Mouse (Mus musculus) heart, embryonic 12.5 days (tissue): ENCODE data around the gene Crtc1. TPM values are rescaled to one million over a fixed set of nuclear protein-coding genes. Genes with fewer than 3 reads are reported as not detected.

Source experiments
- ATAC-seq: fragments of 200-750 bp; cut with Nextera tagmentation; 2 replicates; pipeline ENCODE4 v1.8.0; 2017; ENCODE audit warnings: moderate TSS enrichment, moderate library complexity; ENCODE audit not compliant: insufficient number of reproducible peaks, low FRiP score
- H3K27ac ChIP-seq: fragments of 300-500 bp; sonication (generic); 2 replicates; pipeline ENCODE4 v1.5.1; 2016; ENCODE audit warnings: mild to moderate bottlenecking, moderate library complexity; ENCODE audit not compliant: poor library complexity, severe bottlenecking
- H3K27me3 ChIP-seq: fragments of 300-500 bp; sonication (generic); replicated peaks from 2 replicates; pipeline ENCODE4 v1.6.1; 2016; ENCODE audit warnings: mild to moderate bottlenecking, moderate library complexity
- H3K36me3 ChIP-seq: fragments of 300-500 bp; sonication (generic); 2 replicates; pipeline ENCODE4 v1.6.1; 2016; ENCODE audit warnings: mild to moderate bottlenecking, moderate library complexity
- H3K4me1 ChIP-seq: fragments of 300-500 bp; sonication (generic); replicated peaks from 2 replicates; pipeline ENCODE4 v1.6.1; 2016; ENCODE audit warnings: mild to moderate bottlenecking
- H3K4me2 ChIP-seq: fragments of 300-500 bp; sonication (generic); 2 replicates; pipeline ENCODE4 v1.6.1; 2016; ENCODE audit warnings: mild to moderate bottlenecking, moderate library complexity
- H3K4me3 ChIP-seq: fragments of 300-500 bp; sonication (generic); 2 replicates; pipeline ENCODE4 v1.5.1; 2016; ENCODE audit warnings: mild to moderate bottlenecking
- H3K9ac ChIP-seq: fragments of 300-500 bp; sonication (generic); 2 replicates; pipeline ENCODE4 v1.6.1; 2016; ENCODE audit warnings: mild to moderate bottlenecking, moderate library complexity
- H3K9me3 ChIP-seq: fragments of 300-500 bp; sonication (generic); replicated peaks from 2 replicates; pipeline ENCODE4 v1.6.1; 2016; ENCODE audit warnings: mild to moderate bottlenecking, moderate library complexity
- WGBS: fragments of 180-500 bp; shearing (Covaris S2); methylation state at CpG from one replicate; pipeline ENCODE4 v1.1.7; 2016; 5-methylcytosine and 5-hydroxymethylcytosine counted together
- polyA plus RNA-seq: library from polyadenylated mRNA; unstranded; fragments of >200 nt; fragmentation: Nextera tagmentation; extraction: Ambion mirVana; gene quantifications from 2 replicates; pipeline ENCODE4 v1.2.1, GENCODE M21; 2016

The Crtc1 gene
- polyA plus RNA-seq, 1 experiment from 2014 or later = 14.9 TPM

DNA sequence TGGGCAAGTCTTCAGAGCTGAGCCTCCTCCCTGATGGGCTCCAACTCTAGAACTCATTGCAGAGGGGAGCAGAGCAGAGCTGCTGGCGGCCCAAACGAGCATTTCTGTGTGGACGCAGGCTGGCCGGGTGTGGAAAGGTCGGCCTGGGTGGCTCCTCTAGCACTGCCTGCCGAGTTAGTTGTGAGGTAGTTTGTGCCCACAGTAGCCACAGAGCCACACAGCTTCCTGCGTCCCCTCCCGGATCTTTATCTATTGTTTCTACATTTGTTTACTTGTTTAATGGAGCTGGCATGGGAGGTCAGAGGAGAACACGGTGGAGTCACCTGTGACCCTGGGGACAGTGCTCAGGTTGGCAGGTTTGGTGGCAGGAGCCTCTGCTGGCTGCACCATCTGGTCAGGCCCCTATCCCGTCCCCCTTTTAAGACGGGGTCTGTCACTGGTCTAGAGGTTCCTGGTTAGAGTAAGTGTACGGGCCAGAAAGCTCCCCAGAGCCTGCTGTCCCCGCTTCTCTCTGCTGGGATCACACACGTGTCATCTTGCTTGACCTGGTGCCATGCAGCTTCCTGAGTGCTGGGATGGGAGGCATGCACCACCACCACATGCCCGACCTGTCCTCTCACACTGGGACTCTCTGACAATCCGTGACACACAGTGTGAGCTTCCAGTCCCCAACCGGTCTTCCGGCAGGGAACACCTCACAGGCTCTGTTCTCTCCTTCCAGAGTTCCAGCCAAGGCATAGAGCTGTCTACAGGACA is 17.9 kb downstream of the Crtc1 start:
- Histone ChIP-seq H3K36me3 (no peaks in the 10 kb centered on the region), H3K27me3 (no peaks in the 10 kb centered on the region), H3K9ac (no peak overlapping the region), H3K4me3 (no peak overlapping the region), H3K9me3 (no peaks in the 10 kb centered on the region), H3K4me1 (peaks cover 54% of the 10 kb centered on the region), H3K4me2 (no peak overlapping the region), H3K27ac (no peak overlapping the region)
- ATAC-seq = no peak
- 79% methylated on average over 18 of the region's 18 CpGs for WGBS

DNA sequence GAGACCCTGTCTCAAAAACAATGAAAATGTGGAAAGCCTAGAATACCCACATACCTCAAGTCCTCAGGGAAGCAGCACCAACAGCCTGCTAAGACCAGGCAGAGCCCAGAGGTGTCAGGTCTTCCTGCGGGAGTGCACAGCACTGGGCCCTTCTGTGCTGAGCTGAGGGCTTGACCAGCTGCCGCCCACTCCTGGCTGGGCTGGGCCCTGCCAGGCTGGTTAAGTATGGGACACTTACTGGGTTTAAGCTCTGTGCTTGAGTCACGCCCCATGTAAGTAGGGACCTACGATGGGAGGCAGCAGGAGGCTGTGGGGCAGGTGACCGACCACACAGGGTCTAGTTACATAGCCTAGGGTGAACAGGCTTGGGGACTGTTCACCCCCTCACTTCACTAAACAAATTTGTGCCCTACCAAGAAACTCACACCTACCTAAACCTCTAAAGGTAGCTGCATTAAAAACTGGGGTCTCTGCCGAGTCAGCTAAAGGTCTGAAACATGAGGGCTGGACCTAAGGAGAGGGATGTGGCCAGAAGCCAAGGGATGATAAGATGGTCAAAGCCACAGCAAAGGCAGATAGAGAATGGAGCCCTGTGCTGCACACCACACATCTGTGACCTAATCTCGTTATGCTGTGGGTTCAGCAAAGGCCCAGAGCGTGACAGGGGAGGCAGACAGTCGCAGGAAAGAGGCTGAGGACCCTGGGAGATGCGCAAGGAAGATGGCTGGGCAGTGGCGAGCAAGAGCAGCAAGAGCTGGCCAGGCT is 19.3 kb downstream of the Crtc1 start:
- H3K9me3 ChIP-seq = no peaks in the 10 kb centered on the region
- H3K4me2 ChIP-seq = no peak overlapping the region; the same call in 1 of the 2 replicates
- H3K36me3 ChIP-seq = no peaks in the 10 kb centered on the region
- 64% methylated on average over 11 of the region's 11 CpGs for WGBS
- ATAC-seq = peak; percentile 62
- H3K4me3 ChIP-seq = no peak overlapping the region
- peaks cover 59% of the 10 kb centered on the region for H3K4me1 ChIP-seq
- peak overlapping the region; percentile 20; the same call in 1 of the 2 replicates for H3K9ac ChIP-seq
- H3K27me3 ChIP-seq = no peaks in the 10 kb centered on the region
- peak overlapping the region; percentile 51; the same call in 1 of the 2 replicates for H3K27ac ChIP-seq

DNA sequence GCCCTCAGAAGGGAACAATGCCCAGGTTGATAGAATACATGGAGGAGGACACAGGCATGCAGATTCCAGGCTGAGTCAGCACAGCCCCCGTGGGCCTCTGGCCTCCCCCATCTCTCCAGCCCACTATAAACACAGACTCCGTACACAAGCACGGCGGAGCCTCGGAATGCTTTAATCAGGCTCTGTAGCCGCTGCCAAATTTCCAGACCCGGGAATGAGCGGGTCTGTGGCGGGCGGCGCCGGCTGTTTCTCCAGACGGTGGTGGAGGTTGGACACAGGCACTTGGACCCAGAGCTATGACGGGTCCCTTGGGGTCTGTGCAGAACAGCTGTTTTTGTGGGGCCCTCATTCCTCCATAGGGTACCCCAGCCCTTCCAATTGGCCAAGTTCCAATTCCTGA is 20.4 kb downstream of the Crtc1 start:
- peaks cover 59% of the 10 kb centered on the region for H3K4me1 ChIP-seq
- H3K36me3 ChIP-seq = 0 out of 2 replicates have a peak, but pooled peaks cover 5% of the 10 kb centered on the region
- no peak overlapping the region for H3K4me3 ChIP-seq
- 69% methylated on average over 14 of the region's 14 CpGs for WGBS
- H3K27me3 ChIP-seq = no peaks in the 10 kb centered on the region
- no peak overlapping the region for H3K9ac ChIP-seq
- peak overlapping the region; percentile 0; the same call in 1 of the 2 replicates for H3K4me2 ChIP-seq
- no peak for ATAC-seq
- no peak overlapping the region for H3K27ac ChIP-seq
- no peaks in the 10 kb centered on the region for H3K9me3 ChIP-seq

DNA sequence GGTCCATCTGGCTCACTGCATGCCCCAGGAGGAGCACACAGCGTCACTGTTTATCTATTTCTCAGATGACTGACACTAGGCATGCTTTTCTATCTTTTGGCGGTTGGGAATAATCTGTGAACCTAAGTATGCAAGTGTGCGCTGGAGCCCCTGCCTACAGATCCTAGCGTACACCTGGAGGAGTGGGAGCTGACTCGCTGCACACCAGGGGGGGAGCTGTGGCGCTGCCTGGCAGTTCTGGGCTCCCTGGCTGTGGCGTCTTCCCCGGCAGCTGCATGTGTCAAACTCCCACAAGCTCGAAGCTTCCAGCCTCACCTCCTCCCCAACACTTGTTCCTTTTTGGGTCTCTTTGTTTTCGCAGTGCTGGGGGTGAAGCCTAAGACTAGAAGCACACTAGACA is 21.5 kb downstream of the Crtc1 start:
- ATAC-seq = no peak
- H3K4me3 ChIP-seq = no peak overlapping the region
- peaks cover 59% of the 10 kb centered on the region for H3K4me1 ChIP-seq
- 40% methylated on average over 10 of the region's 10 CpGs for WGBS
- H3K27ac ChIP-seq = no peak overlapping the region
- no peaks in the 10 kb centered on the region for H3K27me3 ChIP-seq
- H3K9me3 ChIP-seq = no peaks in the 10 kb centered on the region
- H3K9ac ChIP-seq = peak overlapping the region; percentile 24; the same call in 1 of the 2 replicates
- H3K4me2 ChIP-seq = no peak overlapping the region
- H3K36me3 ChIP-seq = 0 out of 2 replicates have a peak, but pooled peaks cover 7% of the 10 kb centered on the region

DNA sequence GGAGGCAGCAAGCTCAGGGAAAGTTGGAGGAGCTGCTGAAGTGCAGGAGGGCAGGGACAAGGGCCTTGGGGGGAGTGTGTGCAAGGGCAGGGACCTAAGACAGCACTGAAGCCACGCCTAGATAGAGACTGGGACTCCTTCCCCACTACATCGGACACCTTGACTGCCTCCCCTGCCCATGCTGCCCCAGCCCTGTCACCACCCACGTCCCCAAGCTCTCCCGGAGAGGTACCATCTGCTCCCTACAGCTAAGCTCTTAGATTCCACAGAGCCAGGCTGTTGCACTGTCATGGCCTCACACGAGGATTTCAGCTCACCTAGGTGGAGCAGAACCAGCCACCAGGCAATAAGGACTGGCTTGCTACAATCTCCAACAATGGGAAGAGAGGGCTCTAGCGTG is 22.4 kb downstream of the Crtc1 start:
- H3K27me3 ChIP-seq = no peaks in the 10 kb centered on the region
- H3K9ac ChIP-seq = no peak overlapping the region; the same call in 1 of the 2 replicates
- WGBS = 45% methylated on average over 6 of the region's 6 CpGs
- H3K4me2 ChIP-seq = no peak overlapping the region
- no peak overlapping the region for H3K4me3 ChIP-seq
- H3K4me1 ChIP-seq = peaks cover 59% of the 10 kb centered on the region
- H3K36me3 ChIP-seq = 0 out of 2 replicates have a peak, but pooled peaks cover 7% of the 10 kb centered on the region
- ATAC-seq = peak; percentile 18; the same call in 1 of the 2 replicates
- no peaks in the 10 kb centered on the region for H3K9me3 ChIP-seq
- H3K27ac ChIP-seq = no peak overlapping the region

DNA sequence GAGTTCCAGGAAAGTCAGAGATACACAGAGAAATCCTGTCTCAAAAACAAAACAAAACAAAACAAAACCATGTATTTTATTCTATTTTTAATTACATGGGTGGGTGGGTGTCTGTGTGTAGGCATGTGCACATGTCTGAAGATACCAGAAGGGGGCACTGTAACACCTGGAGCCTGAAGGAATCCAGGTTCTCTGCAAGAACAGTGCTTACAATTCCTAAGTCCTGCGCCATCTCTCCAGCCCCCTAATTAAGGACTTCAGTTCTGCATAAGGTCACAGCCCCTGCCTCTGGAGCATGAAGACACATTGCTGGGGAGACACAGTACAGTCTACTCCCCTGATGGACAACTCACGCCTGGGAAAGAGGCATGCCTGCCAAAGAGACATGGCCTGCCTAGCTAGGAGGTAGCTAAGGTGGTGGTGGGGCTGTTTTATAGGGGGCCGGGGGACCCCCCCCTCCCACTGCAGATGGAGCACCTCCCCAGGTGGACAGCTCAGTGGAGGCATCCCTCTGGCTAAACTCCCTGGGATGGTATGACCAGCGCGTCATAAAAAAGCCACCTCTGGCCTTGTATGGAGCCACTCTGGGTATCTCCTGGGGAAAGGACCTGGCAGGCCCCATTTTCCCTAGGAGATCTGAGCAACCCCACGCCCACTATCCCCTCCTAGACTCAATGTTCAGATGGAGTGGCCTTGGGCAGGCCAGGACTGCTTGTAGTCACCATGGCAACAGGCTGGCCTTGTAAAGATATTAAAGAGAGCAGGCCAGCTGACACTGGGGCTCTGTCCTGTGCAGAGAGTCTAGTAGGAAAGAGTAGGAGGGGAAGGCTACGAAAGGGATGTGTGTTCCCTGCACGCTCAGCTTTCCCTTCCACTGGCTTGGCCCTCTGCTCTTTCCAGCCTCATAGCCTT is 23.6 kb downstream of the Crtc1 start:
- Histone ChIP-seq H3K9ac (no peak overlapping the region), H3K27ac (no peak overlapping the region), H3K4me2 (no peak overlapping the region), H3K4me1 (peaks cover 48% of the 10 kb centered on the region), H3K27me3 (no peaks in the 10 kb centered on the region), H3K9me3 (no peaks in the 10 kb centered on the region), H3K36me3 (0 out of 2 replicates have a peak, but pooled peaks cover 7% of the 10 kb centered on the region), H3K4me3 (no peak overlapping the region)
- WGBS = 68% methylated on average over 8 of the region's 8 CpGs
- ATAC-seq = peak; percentile 21; the same call in 1 of the 2 replicates

DNA sequence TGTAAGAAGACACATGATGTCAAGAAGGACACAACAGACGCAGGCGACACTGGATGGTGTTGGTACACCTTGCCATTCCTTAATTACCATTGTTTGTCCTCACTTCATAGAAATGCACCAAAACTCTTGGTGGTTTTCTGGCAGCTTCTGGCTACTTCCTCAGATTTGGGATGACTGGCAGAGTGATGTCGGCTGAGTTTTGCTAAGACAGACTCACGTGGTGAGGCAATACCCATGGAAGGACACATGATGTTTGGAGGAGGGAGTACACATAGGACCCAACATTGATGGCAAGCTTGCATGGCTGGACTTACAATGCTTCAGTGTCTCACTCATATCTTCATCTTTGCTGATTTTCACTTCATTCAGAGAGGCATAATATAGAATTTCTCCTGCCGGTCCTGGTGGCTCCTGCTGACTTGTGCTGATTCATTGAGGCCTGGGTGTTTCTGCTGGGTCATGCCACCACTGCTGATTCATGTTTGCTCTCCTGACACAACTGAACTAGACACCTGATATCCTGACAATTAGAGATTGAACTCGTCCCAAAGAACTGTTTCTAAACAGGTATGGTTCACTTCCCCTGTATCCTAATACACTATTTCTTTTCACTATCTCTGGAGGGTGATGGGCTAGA is 25.0 kb downstream of the Crtc1 start:
- no peak overlapping the region for H3K4me3 ChIP-seq
- H3K4me2 ChIP-seq = no peak overlapping the region
- no peaks in the 10 kb centered on the region for H3K27me3 ChIP-seq
- no peaks in the 10 kb centered on the region for H3K9me3 ChIP-seq
- peaks cover 38% of the 10 kb centered on the region for H3K4me1 ChIP-seq
- H3K27ac ChIP-seq = no peak overlapping the region
- H3K9ac ChIP-seq = no peak overlapping the region
- ATAC-seq = peak; percentile 63; the same call in 1 of the 2 replicates
- H3K36me3 ChIP-seq = 0 out of 2 replicates have a peak, but pooled peaks cover 7% of the 10 kb centered on the region
- 82% methylated on average over 6 of the region's 6 CpGs for WGBS

DNA sequence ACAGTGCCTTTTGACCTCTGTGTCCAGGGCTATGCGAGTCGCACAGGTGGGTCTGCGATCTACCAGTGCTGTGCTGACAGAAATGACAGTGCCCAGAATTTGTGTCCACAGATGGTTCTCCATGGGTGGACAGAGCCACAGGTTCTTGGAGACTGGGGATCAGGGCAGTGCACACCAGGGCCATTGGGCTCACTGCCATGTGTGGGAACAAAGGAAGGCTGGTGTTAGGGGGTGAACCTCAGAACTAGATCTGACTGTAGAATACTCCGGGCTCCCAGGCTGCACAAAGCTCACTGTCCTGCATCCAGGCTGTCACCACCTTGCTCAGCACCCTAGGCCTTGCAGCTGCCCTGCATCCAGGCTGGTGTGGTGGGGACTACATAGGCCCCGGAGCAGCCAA is 29.1 kb downstream of the Crtc1 start:
- no peak overlapping the region for H3K4me3 ChIP-seq
- H3K4me2 ChIP-seq = no peak overlapping the region
- H3K27me3 ChIP-seq = no peaks in the 10 kb centered on the region
- H3K36me3 ChIP-seq = 0 out of 2 replicates have a peak, but pooled peaks cover 7% of the 10 kb centered on the region
- no peaks in the 10 kb centered on the region for H3K9me3 ChIP-seq
- H3K4me1 ChIP-seq = peaks cover 45% of the 10 kb centered on the region
- no peak overlapping the region for H3K27ac ChIP-seq
- WGBS = 90% methylated on average over 5 of the region's 5 CpGs
- H3K9ac ChIP-seq = no peak overlapping the region
- ATAC-seq = no peak

DNA sequence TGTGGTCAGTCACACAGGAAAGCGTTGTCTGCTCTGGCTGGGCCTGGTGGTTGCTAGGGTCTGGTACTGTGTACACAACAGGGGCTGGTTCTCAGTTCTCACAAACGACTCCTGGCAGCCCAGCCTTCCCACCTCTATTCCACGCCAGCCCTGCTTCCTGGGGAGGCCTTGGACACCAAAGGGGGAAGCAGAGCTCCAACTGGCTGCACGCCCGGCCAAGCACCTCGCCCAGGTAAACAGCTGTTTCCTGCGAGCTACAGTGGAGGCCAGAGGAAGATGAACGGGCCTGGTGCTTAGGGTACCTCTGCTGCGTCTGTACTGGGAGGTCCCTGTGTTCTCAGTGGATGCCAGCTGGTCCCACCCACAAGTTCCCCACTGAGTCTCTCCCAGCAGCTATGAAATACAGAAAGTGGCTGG is 29.9 kb downstream of the Crtc1 start:
- WGBS = 70% methylated on average over 9 of the region's 9 CpGs
- Histone ChIP-seq H3K4me1 (peaks cover 49% of the 10 kb centered on the region), H3K9me3 (no peaks in the 10 kb centered on the region), H3K4me2 (no peak overlapping the region), H3K9ac (peak overlapping the region; percentile 52; the same call in 1 of the 2 replicates), H3K4me3 (no peak overlapping the region), H3K27me3 (no peaks in the 10 kb centered on the region), H3K36me3 (peaks cover 9% of the 10 kb centered on the region; the same call in 1 of the 2 replicates), H3K27ac (no peak overlapping the region)
- ATAC-seq = no peak

DNA sequence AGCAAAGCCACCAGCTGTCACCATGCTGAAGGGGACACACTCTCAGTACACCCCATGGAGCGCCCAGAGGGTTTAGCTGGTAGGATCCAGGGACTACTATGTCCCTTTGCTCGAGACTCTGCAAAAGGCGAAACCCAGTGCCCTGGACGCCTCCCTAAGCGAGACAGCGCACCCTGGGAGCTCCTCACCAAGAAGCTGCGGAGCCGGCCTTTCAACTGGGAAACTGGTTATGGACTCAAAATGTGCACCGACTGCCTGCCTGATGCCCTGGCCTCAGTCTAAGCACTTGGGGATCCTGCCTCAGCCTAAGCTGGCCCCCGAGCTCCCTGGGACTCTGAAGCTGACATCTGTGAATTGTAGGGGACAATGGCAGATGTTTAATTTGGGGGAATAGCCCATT is 30.4 kb downstream of the Crtc1 start:
- Histone ChIP-seq H3K4me2 (no peak overlapping the region), H3K4me1 (peaks cover 49% of the 10 kb centered on the region), H3K27ac (no peak overlapping the region), H3K36me3 (peaks cover 9% of the 10 kb centered on the region; the same call in 1 of the 2 replicates), H3K9me3 (no peaks in the 10 kb centered on the region), H3K4me3 (no peak overlapping the region), H3K9ac (peak overlapping the region; percentile 52), H3K27me3 (no peaks in the 10 kb centered on the region)
- 86% methylated on average over 10 of the region's 10 CpGs for WGBS
- no peak for ATAC-seq
